Mouse (Mus musculus) E14TG2a.4 (cell line): ENCODE results near the gene Disc1.

ENCODE experiments used
- CTCF ChIP-seq: conservative IDR thresholded peaks from 2 replicates; pipeline ENCODE4 v1.5.1; 2014; ENCODE audit warnings: low read length
- NANOG ChIP-seq: IDR thresholded peaks from 2 replicates; pipeline ENCODE4 v1.6.1; 2014; ENCODE audit warnings: borderline replicate concordance, low read length, mixed read lengths

DNA sequence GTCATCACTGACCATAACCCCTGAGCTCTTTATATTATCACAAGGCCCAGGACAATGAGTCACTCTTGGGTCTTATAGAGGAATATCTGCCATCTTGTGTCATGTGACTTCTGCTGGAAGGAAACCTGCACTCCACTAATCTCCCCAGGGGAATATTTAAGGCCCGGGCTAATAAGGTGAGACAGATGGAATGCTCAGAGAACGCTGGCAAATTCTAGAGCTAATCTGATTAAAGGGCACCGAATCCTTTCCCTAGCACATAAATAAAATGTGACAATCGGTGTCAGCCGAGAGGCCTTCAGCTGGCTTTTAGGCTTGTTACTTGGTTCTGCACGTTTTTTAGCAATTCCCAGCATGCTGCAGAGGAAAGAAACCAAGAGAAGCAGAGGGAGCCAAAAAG is 15.7 kb downstream of the Disc1 start:
- TF ChIP-seq CTCF: no peak
- no peak for TF ChIP-seq NANOG
